In genomic region chr9:83239097-83239496, GRCm38 (mm10) we compare ENCODE assay signal across 20 mouse cellular contexts.
A peak's percentile ranks its signal among the peaks of the same experiment; 100 is the strongest.
DNase-seq lines count a peak whose midpoint lies in the region; ATAC-seq and TF ChIP-seq lines count a peak whose summit lies in the region.
"Had no signal": no experiment of that assay in that cellular context is flagged by ENCODE, and none has a peak within 500 bp of the region (broad histone marks: within the 10 kb centered on the region; RNA-seq: fewer than 3 reads in every experiment).

No protein-coding gene starts in this region.

- H3K27me3 ChIP-seq in hindbrain, postnatal 0 days (ENCODE audit: insufficient read depth, low read length) = no peaks in the 10 kb centered on the region
- no peaks in the 10 kb centered on the region for H3K27me3 ChIP-seq in hindbrain, embryonic 10.5 days (ENCODE audit: insufficient read depth, poor library complexity, severe bottlenecking)
- no peaks in the 10 kb centered on the region for H3K27me3 ChIP-seq in E14TG2a.4 (ENCODE audit: insufficient read depth, low read length)
- H3K27me3 ChIP-seq in midbrain, embryonic 11.5 days (ENCODE audit: control insufficient read depth, insufficient read depth, low read length) = no peaks in the 10 kb centered on the region
- H3K27me3 ChIP-seq: embryonic facial prominence, embryonic 12.5 days; heart, embryonic 12.5 days; hindbrain, embryonic 13.5 days had no signal

- H3K36me3 ChIP-seq in hindbrain, postnatal 0 days (ENCODE audit: insufficient read depth, low read length) = no peaks in the 10 kb centered on the region
- no peaks in the 10 kb centered on the region for H3K36me3 ChIP-seq in hindbrain, embryonic 10.5 days
- no peaks in the 10 kb centered on the region for H3K36me3 ChIP-seq in E14TG2a.4 (ENCODE audit: insufficient read depth, low read length)
- no peaks in the 10 kb centered on the region for H3K36me3 ChIP-seq in midbrain, embryonic 11.5 days (ENCODE audit: control insufficient read depth, insufficient read depth, low read length)
- H3K36me3 ChIP-seq: embryonic facial prominence, embryonic 12.5 days; heart, embryonic 12.5 days; hindbrain, embryonic 13.5 days; limb, embryonic 10.5 days had no signal

- H3K9me3 ChIP-seq in hindbrain, postnatal 0 days (ENCODE audit: low read length) = no peaks in the 10 kb centered on the region
- no peaks in the 10 kb centered on the region for H3K9me3 ChIP-seq in hindbrain, embryonic 10.5 days
- H3K9me3 ChIP-seq in E14TG2a.4 (ENCODE audit: low read length) = no peaks in the 10 kb centered on the region
- no peaks in the 10 kb centered on the region for H3K9me3 ChIP-seq in midbrain, embryonic 11.5 days (ENCODE audit: control insufficient read depth, low read length)
- H3K9me3 ChIP-seq: embryonic facial prominence, embryonic 12.5 days; heart, embryonic 12.5 days; hindbrain, embryonic 13.5 days; limb, embryonic 10.5 days had no signal

- H3K9ac ChIP-seq in hindbrain, postnatal 0 days (replicated peaks; ENCODE audit: low read length) = no peak overlapping the region
- H3K9ac ChIP-seq in midbrain, embryonic 11.5 days (ENCODE audit: low read length) = no peak overlapping the region
- H3K9ac ChIP-seq: embryonic facial prominence, embryonic 12.5 days; heart, embryonic 12.5 days; hindbrain, embryonic 13.5 days had no signal

- no peaks in the 10 kb centered on the region for H3K4me1 ChIP-seq in hindbrain, postnatal 0 days (ENCODE audit: insufficient read depth, low read length)
- no peaks in the 10 kb centered on the region for H3K4me1 ChIP-seq in hindbrain, embryonic 10.5 days (replicated peaks)
- H3K4me1 ChIP-seq in E14TG2a.4 (replicated peaks; ENCODE audit: low read depth, low read length) = no peaks in the 10 kb centered on the region
- H3K4me1 ChIP-seq in midbrain, embryonic 11.5 days (ENCODE audit: control insufficient read depth, insufficient read depth, low read length) = no peaks in the 10 kb centered on the region
- H3K4me1 ChIP-seq: embryonic facial prominence, embryonic 12.5 days; heart, embryonic 12.5 days; hindbrain, embryonic 13.5 days; limb, embryonic 10.5 days had no signal

- H3K4me3 ChIP-seq in hindbrain, postnatal 0 days (ENCODE audit: low read length) = no peak overlapping the region
- no peak overlapping the region for H3K4me3 ChIP-seq in hindbrain, embryonic 10.5 days
- H3K4me3 ChIP-seq in E14TG2a.4 (replicated peaks; ENCODE audit: low read length) = no peak overlapping the region
- no peak overlapping the region for H3K4me3 ChIP-seq in midbrain, embryonic 11.5 days (ENCODE audit: low read depth, low read length)
- H3K4me3 ChIP-seq: embryonic facial prominence, embryonic 12.5 days; heart, embryonic 12.5 days; hindbrain, embryonic 13.5 days; limb, embryonic 10.5 days had no signal

- H3K27ac ChIP-seq in hindbrain, postnatal 0 days = no peak overlapping the region
- H3K27ac ChIP-seq in hindbrain, embryonic 10.5 days = no peak overlapping the region
- H3K27ac ChIP-seq in midbrain, embryonic 11.5 days (ENCODE audit: low read depth, low read length) = no peak overlapping the region
- H3K27ac ChIP-seq: embryonic facial prominence, embryonic 12.5 days; hindbrain, embryonic 13.5 days; limb, embryonic 10.5 days had no signal

- DNase-seq in hindbrain, postnatal 0 days (ENCODE audit: low spot score) = no peak
- no peak for DNase-seq in hindbrain, embryonic 10.5 days (ENCODE audit: low spot score)
- peak; percentile 32 for DNase-seq in A20 (ENCODE audit: low read depth, low spot score)
- DNase-seq in induced T-regulatory cell, adult 2 months (ENCODE audit: low read depth) = peak; percentile 2
- no peak for DNase-seq in midbrain, embryonic 11.5 days (ENCODE audit: low spot score, missing footprints)
- no peak for DNase-seq in lung, postnatal 25 days (ENCODE audit: low spot score)
- DNase-seq: adrenal gland, postnatal 14 days; cerebellum, adult 9-11 months; heart, postnatal 14 days; lung, adult 2 months; lung, postnatal 36 days; right cerebral cortex, postnatal 14 days had no signal

- ATAC-seq in hindbrain, postnatal 0 days = no peak
- no peak for ATAC-seq in midbrain, embryonic 11.5 days (ENCODE audit: low FRiP score)
- ATAC-seq: activated CD4-positive, CD25-positive, alpha-beta regulatory T cell, adult 4 months; forebrain, embryonic 16.5 days; intestine, embryonic 16.5 days had no signal

- WGBS in hindbrain, postnatal 0 days = 82% methylated on average over 10 of the region's 10 CpGs
- 82% methylated on average over 10 of the region's 10 CpGs for WGBS in hindbrain, embryonic 10.5 days
- WGBS in midbrain, embryonic 11.5 days = 77% methylated on average over 10 of the region's 10 CpGs

- TF ChIP-seq CTCF in hindbrain, postnatal 0 days (IDR thresholded peaks at IDR 0.05; ENCODE audit: low read depth) = 0 out of 2 replicates have a peak, but pooled peaks have one; percentile 4
- peak; percentile 63 for TF ChIP-seq CTCF in E14TG2a.4 (conservative IDR thresholded peaks at IDR 0.05; ENCODE audit: low read length)

- H3K4me2 ChIP-seq in hindbrain, postnatal 0 days (ENCODE audit: low read depth, low read length) = no peak overlapping the region
- H3K4me2 ChIP-seq in midbrain, embryonic 11.5 days = no peak overlapping the region
- H3K4me2 ChIP-seq: embryonic facial prominence, embryonic 12.5 days; heart, embryonic 12.5 days; hindbrain, embryonic 13.5 days had no signal

Comparison
In these comparisons a context has a peak if more than half of its experiments do, and no peak if none do; other contexts are left out.
1. DNase-seq: peak in A20 (single experiment) and induced T-regulatory cell, adult 2 months (single experiment); none in hindbrain, postnatal 0 days (single experiment), hindbrain, embryonic 10.5 days (single experiment), midbrain, embryonic 11.5 days (single experiment) and lung, postnatal 25 days (single experiment).